ENCODE assay signal across 8 mouse cellular contexts in the genomic region with DNA sequence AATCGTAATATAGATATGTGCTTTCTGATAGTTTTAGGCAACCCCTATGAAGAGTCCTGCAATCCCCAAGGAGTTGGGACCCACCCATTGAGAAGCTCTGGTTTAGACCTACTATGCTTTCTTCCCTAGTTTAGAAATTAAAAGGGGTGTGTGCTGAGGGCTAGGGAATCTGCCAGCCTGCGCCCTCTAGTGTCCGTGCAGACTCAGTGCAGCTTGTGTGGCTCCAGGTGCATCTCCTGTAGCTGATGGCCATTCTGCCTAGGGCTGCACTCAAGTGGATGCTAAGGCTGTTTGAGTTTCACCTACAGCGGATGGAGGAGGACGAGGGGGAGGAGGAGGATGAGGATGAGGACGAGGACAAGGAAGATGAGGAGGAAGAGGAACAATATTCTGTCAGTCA. TPM values are rescaled to one million over a fixed set of nuclear protein-coding genes. Genes with fewer than 3 reads are reported as not detected.
A peak's percentile ranks its signal among the peaks of the same experiment; 100 is the strongest.
DNase-seq lines count a peak whose midpoint lies in the region; ATAC-seq and TF ChIP-seq lines count a peak whose summit lies in the region.
"Not testable (repeated sequence)": the region's sequence is repeated elsewhere in the genome, so short reads cannot be mapped to it uniquely, and the experiment has no call there.

No protein-coding gene starts in this region.

- not testable (repeated sequence) for H3K9ac ChIP-seq in hindbrain, postnatal 0 days (replicated peaks; ENCODE audit: low read length); liver, embryonic 14.5 days (replicated peaks)

- peak; percentile 0 for DNase-seq in CD4-positive, CD25-positive, alpha-beta regulatory T cell, adult 2 months (ENCODE audit: low read depth, low spot score)
- DNase-seq in adrenal gland, adult 2 months = peak; percentile 3
- peak; percentile 2 for DNase-seq in cerebellum, adult 9-11 months
- DNase-seq in hindbrain, postnatal 0 days (ENCODE audit: low spot score); liver, embryonic 14.5 days (ENCODE audit: low read depth in 3 of 3, low spot score in 3 of 3): not testable (repeated sequence)
- peak; percentile 13 for DNase-seq in kidney, adult 9 months
- DNase-seq in thymus, postnatal 14 days = peak; percentile 19

- H3K4me1 ChIP-seq in hindbrain, postnatal 0 days (ENCODE audit: insufficient read depth, low read length); liver, embryonic 14.5 days (replicated peaks; ENCODE audit: control insufficient read depth in 2 of 2, insufficient read depth in 2 of 2, low read length in 1 of 2); small intestine, adult 2 months (ENCODE audit: control insufficient read depth, insufficient read depth, insufficient read length, low read length): not testable (repeated sequence)

- H3K4me3 ChIP-seq in hindbrain, postnatal 0 days (ENCODE audit: low read length); liver, embryonic 14.5 days (ENCODE audit: insufficient read depth in 1 of 2, low read depth in 2 of 2, low read length in 2 of 2); small intestine, adult 2 months (ENCODE audit: low read depth, low read length): not testable (repeated sequence)

- TF ChIP-seq EP300 in liver, embryonic 14.5 days (IDR thresholded peaks at IDR 0.05; ENCODE audit: low read depth) = not testable (repeated sequence)

- H3K36me3 ChIP-seq in hindbrain, postnatal 0 days (ENCODE audit: insufficient read depth, low read length); liver, embryonic 14.5 days (replicated peaks; ENCODE audit: control insufficient read depth, insufficient read depth, low read depth); small intestine, adult 2 months (ENCODE audit: control insufficient read depth, insufficient read depth, low read length): not testable (repeated sequence)

- H3K4me2 ChIP-seq in hindbrain, postnatal 0 days (ENCODE audit: low read depth, low read length); liver, embryonic 14.5 days (ENCODE audit: low read depth): not testable (repeated sequence)

- not testable (repeated sequence) for H3K27ac ChIP-seq in hindbrain, postnatal 0 days; liver, embryonic 14.5 days; small intestine, adult 2 months (ENCODE audit: insufficient read depth, low read depth, low read length)

- TF ChIP-seq CTCF in hindbrain, postnatal 0 days (IDR thresholded peaks at IDR 0.05; ENCODE audit: low read depth) = peak; percentile 10; the same call in 1 of the 2 replicates
- TF ChIP-seq CTCF in liver, embryonic 14.5 days (IDR thresholded peaks at IDR 0.05; ENCODE audit: low read depth) = peak; percentile 69
- TF ChIP-seq CTCF in small intestine, adult 2 months (IDR thresholded peaks at IDR 0.05; ENCODE audit: extremely low read depth, insufficient read length, insufficient replicate concordance, low read depth, low read length) = peak; percentile 12; the same call in 1 of the 2 replicates

- H3K27me3 ChIP-seq in hindbrain, postnatal 0 days (ENCODE audit: insufficient read depth, low read length); liver, embryonic 14.5 days (ENCODE audit: control insufficient read depth, insufficient read depth, low read length); small intestine, adult 2 months (ENCODE audit: control insufficient read depth, insufficient read depth, low read length): not testable (repeated sequence)

- H3K9me3 ChIP-seq in hindbrain, postnatal 0 days (ENCODE audit: low read length); liver, embryonic 14.5 days (ENCODE audit: control insufficient read depth, low read length): not testable (repeated sequence)

- ATAC-seq in hindbrain, postnatal 0 days; liver, embryonic 14.5 days (ENCODE audit: insufficient read depth): not testable (repeated sequence)

- TF ChIP-seq POLR2A in small intestine, adult 2 months (IDR thresholded peaks at IDR 0.05; ENCODE audit: low read depth, low read length) = not testable (repeated sequence)

- 76% methylated on average over 6 of the region's 6 CpGs for WGBS in hindbrain, postnatal 0 days
- WGBS in liver, embryonic 14.5 days (ENCODE audit: insufficient replicate concordance) = 31% methylated on average over 6 of the region's 6 CpGs
- WGBS in small intestine, adult 2 months = 56% methylated on average over 6 of the region's 6 CpGs

RNA-seq across cellular contexts. Expression of a gene that starts 40.6 kb away (rescaled TPM):
- 10 to 100 TPM; 12.1 to 22.1 TPM for total RNA-seq in adrenal gland, adult 2 months (2021)
- polyA plus RNA-seq in adrenal gland, adult 2 months (2012; rRNA removed) = 7.5 and 10.3 TPM in 2 replicates
- total RNA-seq in hindbrain, postnatal 0 days (2014; rRNA removed) = 20.0 and 22.8 TPM in 2 replicates
- polyA plus RNA-seq in hindbrain, postnatal 0 days (2015; fragmentation: Nextera tagmentation; extraction: Ambion mirVana) = 15.7 and 15.8 TPM in 2 replicates
- polyA plus RNA-seq in liver, embryonic 14.5 days (2012; rRNA removed) = 1.9 and 2.0 TPM in 2 replicates
- 1.0 and 1.4 TPM in 2 replicates for polyA plus RNA-seq in liver, embryonic 14.5 days (2014; fragmentation: Nextera tagmentation; extraction: Ambion mirVana)
- 3.6 and 25.3 TPM in 2 replicates for polyA plus RNA-seq in small intestine, adult 2 months (2012; rRNA removed)

Comparison
In these comparisons a context has a peak if more than half of its experiments do, and no peak if none do; other contexts are left out.
1. CTCF ChIP-seq: peak in every context shown above with its lines; median percentile 69 in liver, embryonic 14.5 days; 12 in small intestine, adult 2 months; 10 in hindbrain, postnatal 0 days.